In the genomic region with DNA sequence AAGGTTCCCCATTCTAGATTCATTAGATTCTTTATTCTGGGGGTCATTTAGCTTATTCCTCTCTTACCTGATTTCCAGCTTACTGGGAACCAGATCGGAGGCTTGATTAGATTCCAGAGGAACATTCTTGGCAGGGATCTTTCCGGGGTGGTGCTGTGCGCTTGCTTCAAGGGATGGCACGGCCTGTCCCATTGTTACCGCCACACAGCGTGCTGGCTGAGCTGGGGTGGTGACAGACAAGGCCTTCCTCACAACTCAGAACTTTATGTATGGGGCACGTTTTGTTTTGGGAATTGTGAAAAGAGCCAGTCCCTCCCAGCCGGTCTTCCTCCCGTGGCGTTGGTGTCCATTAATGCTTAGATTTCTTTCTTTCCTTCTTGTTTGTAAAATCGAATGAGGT, we compare ENCODE assay signal across 11 mouse cellular contexts. TPM values are rescaled to one million over a fixed set of nuclear protein-coding genes. Genes with fewer than 3 reads are reported as not detected.
DNase-seq lines count a peak whose midpoint lies in the region; ATAC-seq and TF ChIP-seq lines count a peak whose summit lies in the region.
"Had no signal": no experiment of that assay in that cellular context is flagged by ENCODE, and none has a peak within 500 bp of the region (broad histone marks: within the 10 kb centered on the region; RNA-seq: fewer than 3 reads in every experiment).

No protein-coding gene starts in this region.

- H3K9ac ChIP-seq in embryonic facial prominence, embryonic 15.5 days: no peak overlapping the region
- H3K9ac ChIP-seq in intestine, embryonic 14.5 days (ENCODE audit: low read length): no peak overlapping the region
- H3K9ac ChIP-seq: embryonic facial prominence, embryonic 13.5 days had no signal

- no peak for TF ChIP-seq POLR2A in olfactory bulb, adult 2 months (IDR thresholded peaks at IDR 0.05; ENCODE audit: insufficient read depth, low read depth, low read length)

- H3K9me3 ChIP-seq in embryonic facial prominence, embryonic 15.5 days (replicated peaks): no peaks in the 10 kb centered on the region
- no peaks in the 10 kb centered on the region for H3K9me3 ChIP-seq in embryonic facial prominence, embryonic 10.5 days
- H3K9me3 ChIP-seq in intestine, embryonic 14.5 days (ENCODE audit: control insufficient read depth, low read length): no peaks in the 10 kb centered on the region
- H3K9me3 ChIP-seq: embryonic facial prominence, embryonic 13.5 days had no signal

- TF ChIP-seq CTCF in olfactory bulb, adult 2 months (IDR thresholded peaks at IDR 0.05; ENCODE audit: insufficient read depth, low read depth, low read length): no peak

- H3K4me2 ChIP-seq in embryonic facial prominence, embryonic 15.5 days (replicated peaks): no peak overlapping the region
- no peak overlapping the region for H3K4me2 ChIP-seq in intestine, embryonic 14.5 days (ENCODE audit: low read length)
- H3K4me2 ChIP-seq: embryonic facial prominence, embryonic 13.5 days had no signal

- WGBS in embryonic facial prominence, embryonic 15.5 days: 59% methylated on average over 11 of the region's 11 CpGs
- WGBS in embryonic facial prominence, embryonic 10.5 days: 67% methylated on average over 11 of the region's 11 CpGs
- 68% methylated on average over 11 of the region's 11 CpGs for WGBS in intestine, embryonic 14.5 days
- WGBS in olfactory bulb, adult 2 months: 50% methylated on average over 11 of the region's 11 CpGs

- H3K27ac ChIP-seq in embryonic facial prominence, embryonic 15.5 days (replicated peaks): 0 out of 2 replicates have a peak overlapping the region, but pooled peaks have one; percentile 34
- no peak overlapping the region for H3K27ac ChIP-seq in embryonic facial prominence, embryonic 10.5 days (replicated peaks)
- peak overlapping the region; percentile 16; the same call in 1 of the 2 replicates for H3K27ac ChIP-seq in intestine, embryonic 14.5 days (ENCODE audit: low read depth)
- H3K27ac ChIP-seq in olfactory bulb, adult 2 months (ENCODE audit: insufficient read depth, low read depth, low read length): peak overlapping the region; percentile 52
- H3K27ac ChIP-seq: embryonic facial prominence, embryonic 13.5 days; macrophage had no signal

- peaks cover 32% of the 10 kb centered on the region for H3K4me1 ChIP-seq in embryonic facial prominence, embryonic 15.5 days
- peaks cover 25% of the 10 kb centered on the region for H3K4me1 ChIP-seq in embryonic facial prominence, embryonic 10.5 days
- peaks cover 9% of the 10 kb centered on the region; the same call in 1 of the 2 replicates for H3K4me1 ChIP-seq in intestine, embryonic 14.5 days (replicated peaks; ENCODE audit: control insufficient read depth, insufficient read depth, low read length)
- peaks cover 39% of the 10 kb centered on the region for H3K4me1 ChIP-seq in olfactory bulb, adult 2 months (ENCODE audit: control insufficient read depth, insufficient read depth, low read length)

- ATAC-seq in embryonic facial prominence, embryonic 15.5 days (ENCODE audit: insufficient number of reproducible peaks, low FRiP score, low TSS enrichment, low read depth): no peak
- no peak for ATAC-seq in intestine, embryonic 14.5 days (replicated peaks; ENCODE audit: low FRiP score, low TSS enrichment, low read depth)

- H3K27me3 ChIP-seq in embryonic facial prominence, embryonic 15.5 days: no peaks in the 10 kb centered on the region
- no peaks in the 10 kb centered on the region; the same call in 1 of the 2 replicates for H3K27me3 ChIP-seq in embryonic facial prominence, embryonic 10.5 days (replicated peaks; ENCODE audit: low read depth, poor library complexity, severe bottlenecking)
- H3K27me3 ChIP-seq in intestine, embryonic 14.5 days (replicated peaks; ENCODE audit: control insufficient read depth, insufficient read depth, low read length): no peaks in the 10 kb centered on the region
- H3K27me3 ChIP-seq: embryonic facial prominence, embryonic 13.5 days had no signal

- no peaks in the 10 kb centered on the region for H3K36me3 ChIP-seq in embryonic facial prominence, embryonic 15.5 days
- H3K36me3 ChIP-seq in embryonic facial prominence, embryonic 10.5 days (replicated peaks): peaks cover 11% of the 10 kb centered on the region; the same call in 1 of the 2 replicates
- H3K36me3 ChIP-seq in intestine, embryonic 14.5 days (ENCODE audit: control insufficient read depth, insufficient read depth, low read length): 0 out of 2 replicates have a peak, but pooled peaks cover under 1% of the 10 kb centered on the region

- no peak for DNase-seq in embryonic facial prominence, embryonic 10.5 days (ENCODE audit: low spot score)
- peak; percentile 66 for DNase-seq in layer of hippocampus, adult 9-11 months
- DNase-seq in layer of hippocampus, postnatal 14 days (ENCODE audit: low spot score in 2 of 2): no peak
- DNase-seq in intestine, embryonic 14.5 days (ENCODE audit: low spot score): no peak
- no peak for DNase-seq in urinary bladder, postnatal 10 days (ENCODE audit: low spot score)
- no peak for DNase-seq in cerebellum, adult 11 months
- DNase-seq: right cerebral cortex, postnatal 4 days had no signal

- no peak overlapping the region for H3K4me3 ChIP-seq in embryonic facial prominence, embryonic 15.5 days (replicated peaks)
- H3K4me3 ChIP-seq in embryonic facial prominence, embryonic 10.5 days: no peak overlapping the region
- no peak overlapping the region for H3K4me3 ChIP-seq in intestine, embryonic 14.5 days (ENCODE audit: low read depth, low read length)
- H3K4me3 ChIP-seq in olfactory bulb, adult 2 months (ENCODE audit: insufficient read depth, low read depth, low read length): no peak overlapping the region
- H3K4me3 ChIP-seq: embryonic facial prominence, embryonic 13.5 days had no signal

RNA-seq across cellular contexts. Expression of gene Ift43, which starts 21.1 kb away (rescaled TPM):
- 83.6 and 97.9 TPM in 2 replicates for polyA plus RNA-seq in embryonic facial prominence, embryonic 15.5 days (2015; fragmentation: Nextera tagmentation; extraction: Ambion mirVana)
- 62.4 and 64.8 TPM in 2 replicates for polyA plus RNA-seq in embryonic facial prominence, embryonic 10.5 days (2016; fragmentation: Nextera tagmentation; extraction: Ambion mirVana)
- 10 to 100 TPM; 11.3 to 12.0 TPM for total RNA-seq in layer of hippocampus, postnatal 14 days (2021)
- 81.5 and 88.7 TPM in 2 replicates for polyA plus RNA-seq in intestine, embryonic 14.5 days (2014; fragmentation: Nextera tagmentation; extraction: Ambion mirVana)
- not detected in 2 replicates for polyA plus RNA-seq in olfactory bulb, adult 2 months (2012; ENCODE audit: insufficient read depth, insufficient read length, low replicate concordance, missing spikeins)

RNA-seq across cellular contexts. Expression of gene Tgfb3, which starts 24.6 kb away (rescaled TPM):
- polyA plus RNA-seq in embryonic facial prominence, embryonic 15.5 days (2015; fragmentation: Nextera tagmentation; extraction: Ambion mirVana): 67.5 and 71.6 TPM in 2 replicates
- 10.7 and 14.4 TPM in 2 replicates for polyA plus RNA-seq in embryonic facial prominence, embryonic 10.5 days (2016; fragmentation: Nextera tagmentation; extraction: Ambion mirVana)
- total RNA-seq in layer of hippocampus, postnatal 14 days (2021): 10 to 100 TPM; 13.1 to 14.2 TPM
- 22.0 and 22.1 TPM in 2 replicates for polyA plus RNA-seq in intestine, embryonic 14.5 days (2014; fragmentation: Nextera tagmentation; extraction: Ambion mirVana)
- not detected in 2 replicates for polyA plus RNA-seq in olfactory bulb, adult 2 months (2012; ENCODE audit: insufficient read depth, insufficient read length, low replicate concordance, missing spikeins)

Comparison
In these comparisons a context has a peak if more than half of its experiments do, and no peak if none do; other contexts are left out.
1. RNA of gene Ift43, which starts 21.1 kb away (polyA plus RNA-seq): 83.6 to 97.9 TPM in embryonic facial prominence, embryonic 15.5 days, 81.5 to 88.7 TPM in intestine, embryonic 14.5 days and 62.4 to 64.8 TPM in embryonic facial prominence, embryonic 10.5 days; not detected in olfactory bulb, adult 2 months; every median in the first group is over 10 times any median in the second.
2. RNA of gene Tgfb3, which starts 24.6 kb away (polyA plus RNA-seq): 67.5 to 71.6 TPM in embryonic facial prominence, embryonic 15.5 days, 22.0 to 22.1 TPM in intestine, embryonic 14.5 days and 10.7 to 14.4 TPM in embryonic facial prominence, embryonic 10.5 days; not detected in olfactory bulb, adult 2 months; every median in the first group is over 10 times any median in the second.